Mouse (Mus musculus) olfactory bulb, adult 2 months (tissue): ENCODE data around the gene Dpp6. TPM values are rescaled to one million over a fixed set of nuclear protein-coding genes. Genes with fewer than 3 reads are reported as not detected.

Experiments
- H3K27ac ChIP-seq: fragments of 200-500 bp; 2 replicates; pipeline ENCODE4 v1.5.1; 2012; ENCODE audit warnings: low read depth, low read length; ENCODE audit not compliant: insufficient read depth
- H3K4me1 ChIP-seq: fragments of 200-500 bp; 2 replicates; pipeline ENCODE4 v1.6.1; 2012; ENCODE audit warnings: low read length; ENCODE audit not compliant: control insufficient read depth, insufficient read depth
- H3K4me3 ChIP-seq: fragments of 200-500 bp; 2 replicates; pipeline ENCODE4 v1.5.1; 2012; ENCODE audit warnings: mild to moderate bottlenecking, low read depth, low read length, moderate library complexity; ENCODE audit not compliant: insufficient read depth
- CTCF ChIP-seq: fragments of 200-500 bp; IDR thresholded peaks from 2 replicates; pipeline ENCODE4 v1.5.1; 2012; ENCODE audit warnings: low read depth, mild to moderate bottlenecking, low read length, moderate library complexity; ENCODE audit not compliant: insufficient read depth
- POLR2A ChIP-seq: fragments of 200-500 bp; IDR thresholded peaks from 2 replicates; pipeline ENCODE4 v1.6.1; 2012; ENCODE audit warnings: mild to moderate bottlenecking, low read depth, low read length, moderate library complexity; ENCODE audit not compliant: insufficient read depth
- WGBS: fragments of 180-500 bp; shearing (Covaris S2); methylation state at CpG from one replicate; pipeline ENCODE4 v1.1.7; 2018; 5-methylcytosine and 5-hydroxymethylcytosine counted together
- polyA plus RNA-seq: library from polyadenylated mRNA; stranded (reverse); fragments of >200 nt; gene quantifications from 2 replicates; pipeline ENCODE4 v1.2.4, GENCODE M21; 2012; ENCODE audit warnings: low replicate concordance; ENCODE audit not compliant: missing spikeins, insufficient read depth, insufficient read length

The Dpp6 gene
- polyA plus RNA-seq, 1 experiment: not detected

DNA sequence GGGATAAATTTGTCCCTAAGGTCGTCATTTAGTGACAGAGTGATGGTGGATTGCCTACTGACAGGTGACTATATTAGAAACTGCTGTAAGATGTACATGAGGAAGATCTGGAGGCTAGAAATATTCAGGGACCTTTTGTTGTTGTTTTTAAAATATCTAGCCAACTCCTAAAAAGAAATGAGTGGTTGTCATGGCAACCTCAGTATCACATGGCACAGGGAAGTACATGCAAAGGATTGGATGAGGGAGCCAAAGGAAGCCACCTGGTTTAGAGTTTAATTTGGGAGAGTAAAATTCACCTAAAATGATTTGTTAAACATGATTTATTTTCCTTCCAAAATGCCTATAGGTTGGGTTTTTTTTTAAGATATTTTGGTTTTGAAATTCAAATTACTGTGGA, 260.8 kb downstream of the Dpp6 start:
- H3K4me1 ChIP-seq: peaks cover 11% of the 10 kb centered on the region
- WGBS: 57% methylated on average over 1 of the region's 1 CpGs
- no peak for TF ChIP-seq POLR2A
- TF ChIP-seq CTCF: no peak
- H3K27ac ChIP-seq: no peak overlapping the region
- H3K4me3 ChIP-seq: no peak overlapping the region

DNA sequence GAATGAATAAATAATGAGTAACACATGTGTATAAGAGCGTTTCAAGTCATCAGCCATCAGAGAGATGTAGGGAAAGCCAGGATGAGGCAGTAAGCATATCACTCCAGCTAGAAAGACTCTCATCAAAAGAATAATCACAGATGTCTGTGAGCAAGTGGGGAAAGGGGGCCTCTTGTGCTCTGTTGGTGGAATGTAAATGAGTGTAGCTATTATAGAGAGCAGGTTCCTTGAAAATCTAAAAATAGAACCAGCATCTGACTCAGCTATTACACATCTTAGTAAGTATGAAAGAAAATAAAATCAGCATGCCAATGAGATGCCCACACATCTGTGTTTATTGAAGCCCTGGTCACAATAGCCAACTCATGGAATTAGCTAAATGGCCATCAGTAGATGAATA, 264.3 kb downstream of the Dpp6 start:
- H3K27ac ChIP-seq: no peak overlapping the region
- 35% methylated on average over 1 of the region's 1 CpGs for WGBS
- TF ChIP-seq POLR2A (no peak), CTCF (no peak)
- peaks cover 5% of the 10 kb centered on the region for H3K4me1 ChIP-seq
- no peak overlapping the region for H3K4me3 ChIP-seq

- WGBS: 71% methylated on average over 4 of the region's 4 CpGs
- Histone ChIP-seq H3K4me3 (no peak overlapping the region), H3K4me1 (no peaks in the 10 kb centered on the region), H3K27ac (no peak overlapping the region)
- TF ChIP-seq POLR2A (no peak), CTCF (no peak)
Observed at GRCm38 (mm10) chr5:27083762-27084161, 266.8 kb downstream of the Dpp6 start.

GRCm38 (mm10) chr5:27108221-27108620, 291.2 kb downstream of the Dpp6 start:
- no peak for TF ChIP-seq CTCF
- no peak for TF ChIP-seq POLR2A
- 91% methylated on average over 1 of the region's 1 CpGs for WGBS
- Histone ChIP-seq H3K4me3 (no peak overlapping the region), H3K4me1 (no peaks in the 10 kb centered on the region), H3K27ac (no peak overlapping the region)

DNA sequence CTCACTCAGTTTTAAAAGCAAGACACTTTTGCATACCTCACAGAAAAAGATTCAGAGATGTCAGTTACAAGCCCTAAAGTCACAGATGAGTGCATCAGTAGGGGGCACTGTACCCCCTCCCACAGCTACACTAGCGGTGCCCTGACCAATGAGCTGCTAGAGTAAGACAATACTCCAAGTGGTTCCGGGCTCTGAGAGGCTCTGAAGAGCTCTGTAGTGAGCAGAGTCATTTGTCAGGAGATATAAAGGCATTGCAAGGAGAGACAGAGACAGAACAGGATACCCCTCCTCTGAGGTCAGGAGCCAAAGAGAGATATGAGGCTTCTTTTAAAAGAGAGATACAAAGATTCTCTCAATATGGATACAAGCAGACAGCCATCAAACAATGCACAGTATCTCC, 305.5 kb downstream of the Dpp6 start:
- no peak overlapping the region for H3K4me3 ChIP-seq
- TF ChIP-seq CTCF (no peak), POLR2A (no peak)
- WGBS: 61% methylated on average over 2 of the region's 2 CpGs
- peaks cover 6% of the 10 kb centered on the region for H3K4me1 ChIP-seq
- H3K27ac ChIP-seq: no peak overlapping the region

DNA sequence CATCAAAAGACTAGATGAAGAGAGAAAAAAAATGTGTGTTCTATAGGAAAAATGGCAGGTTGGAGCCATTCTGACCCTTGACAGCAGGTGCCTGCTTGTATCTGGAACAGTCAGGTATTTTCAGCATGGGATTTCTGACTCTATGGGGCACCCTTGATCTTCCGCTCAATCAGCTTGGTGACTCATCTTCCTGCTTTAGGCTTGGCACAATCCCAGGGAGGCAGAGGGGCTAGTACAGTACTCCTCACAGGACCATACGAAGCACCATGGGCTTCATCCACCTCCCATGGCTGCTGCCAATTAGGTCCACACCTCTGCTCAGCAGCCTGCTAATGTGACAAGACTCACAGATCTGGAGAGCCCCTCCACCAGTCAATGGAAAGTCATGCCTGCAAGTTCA, 305.9 kb downstream of the Dpp6 start:
- TF ChIP-seq CTCF: no peak
- no peak for TF ChIP-seq POLR2A
- H3K27ac ChIP-seq: no peak overlapping the region
- H3K4me3 ChIP-seq: no peak overlapping the region
- peaks cover 10% of the 10 kb centered on the region for H3K4me1 ChIP-seq
- 58% methylated on average over 2 of the region's 2 CpGs for WGBS

- 18% methylated on average over 4 of the region's 4 CpGs for WGBS
- Histone ChIP-seq H3K27ac (no peak overlapping the region), H3K4me3 (no peak overlapping the region), H3K4me1 (peaks cover 16% of the 10 kb centered on the region)
- TF ChIP-seq POLR2A (no peak), CTCF (no peak)
Observed at GRCm38 (mm10) chr5:27126034-27126433, 309.0 kb downstream of the Dpp6 start.

- TF ChIP-seq CTCF (no peak), POLR2A (no peak)
- WGBS: 58% methylated on average over 3 of the region's 3 CpGs
- no peak overlapping the region for H3K27ac ChIP-seq
Observed at GRCm38 (mm10) chr5:27133196-27133595, 316.2 kb downstream of the Dpp6 start.

GRCm38 (mm10) chr5:27134436-27135005, 317.5 kb downstream of the Dpp6 start:
- Histone ChIP-seq H3K4me1 (peaks cover 8% of the 10 kb centered on the region), H3K4me3 (no peak overlapping the region), H3K27ac (no peak overlapping the region)
- TF ChIP-seq POLR2A (no peak), CTCF (no peak)
- WGBS: 81% methylated on average over 2 of the region's 2 CpGs

More at GRCm38 (mm10) chr5:27133196-27133595, 316.2 kb downstream of the Dpp6 start:
- peaks cover 11% of the 10 kb centered on the region for H3K4me1 ChIP-seq
- H3K4me3 ChIP-seq: no peak overlapping the region
